Mouse (Mus musculus) erythroblast, embryonic 14.5 days (primary cell): ENCODE measurements around the gene Dhh.

Experiments
- GATA1 ChIP-seq: IDR thresholded peaks from 2 replicates; pipeline ENCODE4 v1.6.1; 2012; ENCODE audit warnings: low read length, inconsistent platforms, mixed read lengths
- TAL1 ChIP-seq: IDR thresholded peaks from 3 replicates; pipeline ENCODE4 v1.6.1; 2012; ENCODE audit warnings: low read length, inconsistent platforms, mixed read lengths

DNA sequence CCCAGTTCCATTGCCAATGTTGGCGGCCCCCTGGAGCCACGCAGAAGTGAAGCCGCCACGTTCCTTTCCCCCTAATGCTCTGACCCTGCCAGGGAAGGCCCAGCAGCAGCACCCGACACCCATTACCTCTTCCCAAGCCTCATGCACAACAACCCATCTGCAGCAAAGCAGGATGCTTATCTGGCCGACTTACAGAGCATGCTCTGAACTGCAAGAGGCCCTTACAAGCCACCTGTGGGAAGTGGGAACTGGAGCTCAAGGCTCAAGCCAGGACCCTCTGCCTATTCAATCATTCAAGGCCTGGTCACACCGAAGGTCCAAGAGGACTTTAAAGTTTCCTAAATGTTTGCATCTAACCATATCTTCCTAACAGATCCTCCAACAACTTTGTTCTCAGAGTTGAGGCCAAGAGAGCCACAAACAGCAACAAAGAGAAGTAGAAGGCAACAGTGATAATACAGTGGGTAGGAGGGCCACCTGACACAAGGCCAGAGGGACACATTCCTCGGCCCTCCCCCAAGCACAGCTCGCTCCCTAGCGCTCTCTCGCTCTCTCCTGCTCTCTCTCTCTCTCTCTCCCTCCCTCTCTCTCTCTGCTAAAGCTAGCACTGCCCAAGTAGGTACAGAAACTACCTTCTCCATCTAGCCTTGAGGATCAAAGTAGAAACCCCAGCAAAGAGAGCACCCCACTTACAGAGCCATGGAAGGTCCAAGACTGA, 29.8 kb downstream of the Dhh start:
- TF ChIP-seq TAL1 (no peak), GATA1 (no peak)
